Mouse (Mus musculus): Measurements from ENCODE around the gene Kxd1. TPM values are rescaled to one million over a fixed set of nuclear protein-coding genes. Genes with fewer than 3 reads are reported as not detected.
A peak's percentile ranks its signal among the peaks of the same experiment; 100 is the strongest.
"Not testable (repeated sequence)": the region's sequence is repeated elsewhere in the genome, so short reads cannot be mapped to it uniquely, and the experiment has no call there.

The Kxd1 gene
- total RNA-seq, 2 experiments from 2014 or later = 57.8 to 61.0 TPM

DNA sequence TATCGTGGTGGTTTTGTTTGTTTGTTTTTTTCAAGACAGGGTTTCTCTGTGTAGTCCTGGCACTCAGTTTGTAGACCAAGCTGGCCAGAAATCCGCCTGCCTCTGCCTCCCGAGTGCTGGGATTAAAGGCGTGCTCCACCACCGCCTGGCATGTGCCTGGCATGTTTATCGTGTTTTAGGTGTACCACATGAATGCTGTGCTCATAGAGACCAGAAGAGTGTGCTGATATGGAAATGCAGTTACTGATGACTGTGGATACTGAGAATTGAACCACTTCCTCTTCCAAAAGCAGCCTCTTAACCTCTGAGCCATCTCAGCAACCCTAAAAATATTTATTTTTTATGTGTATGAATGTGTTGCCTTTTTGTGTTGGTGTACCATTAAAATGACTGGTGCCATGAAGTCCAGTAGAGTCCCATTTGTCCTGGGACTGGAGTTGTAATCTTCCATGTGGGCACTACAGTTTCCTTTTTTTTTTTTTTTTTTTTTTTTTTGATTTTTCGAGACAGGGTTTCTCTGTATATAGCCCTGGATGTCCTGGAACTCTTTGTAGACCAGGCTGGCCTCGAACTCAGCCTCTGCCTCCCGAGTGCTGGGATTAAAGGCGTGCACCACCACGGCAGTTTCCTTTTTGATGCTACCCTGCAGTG lies 15.4 kb downstream of the Kxd1 start:
- no peak for DNase-seq

DNA sequence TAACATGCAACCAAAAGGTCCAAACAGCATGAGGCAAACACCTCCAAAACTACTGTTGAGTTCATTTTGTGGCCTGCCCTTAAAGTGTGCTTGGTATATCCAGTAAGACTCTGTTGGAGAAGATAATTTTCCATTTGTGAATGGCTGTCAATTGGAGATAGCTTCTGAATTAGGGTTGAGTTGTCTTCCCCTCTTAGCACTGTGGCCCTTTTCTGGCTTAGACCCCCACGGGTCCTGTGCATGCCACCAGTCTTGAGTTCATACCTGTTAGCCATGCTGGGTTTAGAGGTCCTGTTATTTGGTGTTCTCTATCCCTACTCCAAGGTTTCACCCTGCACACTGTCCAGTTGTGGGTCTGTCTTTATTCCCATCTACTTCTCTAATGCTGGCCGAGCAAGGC lies 16.0 kb downstream of the Kxd1 start:
- no peak for DNase-seq

DNA sequence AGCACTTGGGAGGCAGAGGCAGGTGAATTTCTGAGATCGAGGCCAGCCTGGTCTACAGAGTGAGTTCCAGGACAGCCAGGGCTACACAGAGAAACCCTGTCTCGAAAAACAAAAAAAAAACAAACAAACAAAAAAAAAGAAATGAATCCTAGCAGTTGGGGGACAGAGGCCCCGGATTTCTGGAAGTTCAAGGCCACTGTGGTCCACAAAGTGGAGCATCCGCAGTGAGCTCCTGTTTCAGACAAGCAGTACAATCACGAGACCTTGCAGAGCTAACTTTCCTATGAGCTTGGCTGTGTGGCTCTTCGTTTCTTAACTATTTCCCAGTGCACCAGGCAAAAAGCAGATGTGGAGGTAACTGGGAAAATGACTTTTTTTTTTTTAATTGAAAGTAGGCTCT lies 16.6 kb downstream of the Kxd1 start:
- DNase-seq = not testable (repeated sequence)

DNA sequence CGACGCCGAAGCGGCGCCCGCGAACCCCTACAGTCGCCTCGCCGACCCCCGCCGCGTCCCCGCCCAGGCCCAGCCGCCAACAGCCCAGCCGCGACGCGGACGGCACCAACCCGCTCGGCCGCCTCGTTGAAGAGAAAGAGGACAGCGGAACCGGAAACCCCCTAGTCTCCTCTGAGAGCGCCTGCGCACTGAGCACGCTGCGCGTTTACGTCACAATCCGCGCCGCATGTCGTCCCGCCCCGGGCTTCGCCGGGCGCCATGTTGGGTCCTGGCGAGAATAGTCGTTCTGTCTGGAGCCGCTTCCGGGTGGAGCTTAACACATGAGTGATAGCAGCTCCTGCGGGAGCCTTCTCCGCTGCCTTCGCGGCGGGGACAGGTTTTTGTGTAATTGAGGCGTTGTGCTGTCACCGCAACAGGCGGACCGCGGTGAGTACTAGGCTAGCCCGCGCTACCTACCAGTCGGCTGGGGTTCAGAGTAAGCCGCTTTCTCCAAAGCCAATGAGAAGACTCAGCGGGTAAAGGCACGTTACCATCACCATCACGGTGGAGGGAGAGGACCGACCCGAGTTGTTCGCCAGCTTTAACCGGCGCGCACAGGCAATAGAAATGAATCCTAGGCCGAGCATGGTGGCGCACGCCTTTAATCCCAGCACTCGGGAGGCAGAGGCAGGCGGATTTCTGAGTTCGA lies 17.4 kb downstream of the Kxd1 start, which contains the start of gene Uba52:
Gene Uba52 (minus strand): TSS at position 574 of the 688 bp plus-strand sequence.
- DNase-seq = peak; percentile 96

DNA sequence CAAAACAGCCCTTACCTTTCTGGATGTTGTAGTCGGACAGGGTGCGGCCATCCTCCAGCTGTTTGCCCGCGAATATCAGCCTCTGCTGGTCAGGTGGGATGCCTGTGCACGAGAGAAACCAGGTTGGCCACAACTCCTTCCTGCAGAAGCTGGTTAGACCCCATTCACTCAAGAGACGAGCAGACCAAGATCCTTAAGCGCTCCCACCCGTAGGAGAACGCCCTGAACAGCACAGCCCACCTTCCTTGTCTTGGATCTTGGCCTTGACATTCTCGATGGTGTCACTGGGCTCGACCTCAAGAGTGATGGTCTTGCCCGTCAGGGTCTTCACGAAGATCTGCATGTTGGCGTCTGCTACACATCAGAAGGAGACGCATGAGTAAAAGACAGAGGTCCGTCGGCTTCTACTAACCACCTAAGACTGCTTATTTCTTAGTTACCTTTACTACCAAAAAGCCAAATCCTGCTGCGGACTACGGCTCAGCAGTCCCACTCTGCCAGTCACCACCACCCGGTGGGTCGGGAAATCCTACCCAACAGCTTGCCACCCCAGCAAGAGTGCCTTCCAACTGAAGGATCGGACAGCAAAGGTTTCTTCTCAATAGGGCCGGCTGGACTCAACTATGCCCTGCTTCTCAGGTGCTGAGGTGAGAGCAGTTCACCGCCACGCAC lies 18.3 kb downstream of the Kxd1 start:
- DNase-seq = no peak

DNA sequence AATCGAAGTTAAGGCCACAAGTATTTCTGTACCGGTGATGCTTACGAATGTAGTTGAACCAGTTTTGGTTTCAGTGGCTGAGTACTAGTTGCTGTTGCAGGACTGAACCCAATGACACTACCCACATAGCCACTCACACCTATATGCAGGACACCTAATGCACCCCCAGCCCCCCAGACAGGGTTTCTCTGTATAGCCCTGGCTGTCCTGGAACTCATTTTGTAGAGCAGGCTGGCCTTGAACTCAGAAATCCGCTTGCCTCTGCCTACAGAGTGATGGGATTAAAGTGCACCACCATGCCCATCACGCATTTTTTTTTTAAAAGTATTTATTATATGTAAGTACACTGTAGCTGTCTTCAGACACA lies 20.7 kb downstream of the Kxd1 start:
- DNase-seq = no peak

DNA sequence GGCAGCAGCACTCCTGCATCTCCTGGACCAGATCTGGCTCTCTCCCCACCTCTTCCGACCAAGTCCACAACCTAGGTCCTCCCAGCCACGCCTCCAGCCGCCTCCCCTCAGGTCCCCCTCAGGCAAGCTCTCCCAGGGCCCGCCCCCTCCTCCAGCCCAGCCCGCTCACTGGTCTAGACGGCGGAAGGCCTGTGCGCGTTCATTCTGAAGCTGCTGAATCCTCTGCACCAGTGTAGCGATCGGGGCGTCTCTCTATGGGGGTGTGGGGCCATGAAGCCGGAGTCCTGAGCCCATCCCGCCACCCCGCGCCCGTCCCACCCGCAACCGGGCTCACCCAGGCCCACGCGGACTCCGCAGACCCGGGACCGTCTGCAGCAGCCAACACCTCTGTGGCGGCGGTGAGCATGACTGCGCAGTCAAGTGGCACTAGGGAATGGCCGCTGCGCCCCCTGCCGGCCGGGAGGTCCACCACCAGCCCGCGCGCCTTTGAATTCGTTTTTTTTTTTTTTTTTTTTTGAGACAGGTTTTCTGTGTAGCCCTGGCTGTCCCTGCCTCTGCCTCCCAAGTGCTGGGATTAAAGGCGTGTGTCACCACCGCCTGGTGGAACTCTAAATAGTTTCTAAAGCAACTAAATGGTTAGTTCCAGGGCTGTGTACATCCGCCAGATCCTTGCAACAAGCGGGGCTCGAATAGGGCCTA lies 21.3 kb downstream of the Kxd1 start, which contains the start of gene Rex1bd:
Gene Rex1bd (minus strand): TSS at position 425 of the 699 bp plus-strand sequence.
- DNase-seq = peak; percentile 96

DNA sequence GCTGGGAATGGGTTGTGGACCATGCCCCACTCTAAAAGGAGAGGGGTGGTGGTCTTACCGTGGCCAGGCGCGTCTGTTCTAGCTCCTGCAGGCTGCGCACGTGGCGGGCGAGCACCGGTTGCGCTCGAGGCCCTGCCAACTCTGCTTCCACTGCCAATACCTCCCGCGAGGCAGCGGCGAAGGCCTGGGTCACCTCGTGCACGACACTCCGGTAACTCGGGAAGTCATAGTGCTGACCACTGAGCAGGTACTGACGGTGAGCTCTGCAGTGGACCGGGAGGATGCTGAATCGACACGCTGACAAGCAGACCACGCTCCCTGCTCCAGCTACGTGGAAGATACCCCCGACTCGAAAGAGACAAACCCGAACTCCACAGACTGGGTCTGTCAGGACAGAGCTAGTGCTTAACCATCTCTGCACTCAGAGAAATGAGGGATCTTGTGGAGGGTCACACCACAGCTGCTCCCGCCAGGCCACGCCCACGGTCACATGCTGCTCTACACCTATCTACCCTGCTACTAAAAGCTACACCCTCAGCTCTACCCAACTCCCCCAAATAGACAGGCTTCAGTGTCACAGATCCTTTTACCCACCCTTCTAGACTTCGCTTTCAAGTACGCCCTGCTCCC lies 21.9 kb downstream of the Kxd1 start:
- DNase-seq = no peak

DNA sequence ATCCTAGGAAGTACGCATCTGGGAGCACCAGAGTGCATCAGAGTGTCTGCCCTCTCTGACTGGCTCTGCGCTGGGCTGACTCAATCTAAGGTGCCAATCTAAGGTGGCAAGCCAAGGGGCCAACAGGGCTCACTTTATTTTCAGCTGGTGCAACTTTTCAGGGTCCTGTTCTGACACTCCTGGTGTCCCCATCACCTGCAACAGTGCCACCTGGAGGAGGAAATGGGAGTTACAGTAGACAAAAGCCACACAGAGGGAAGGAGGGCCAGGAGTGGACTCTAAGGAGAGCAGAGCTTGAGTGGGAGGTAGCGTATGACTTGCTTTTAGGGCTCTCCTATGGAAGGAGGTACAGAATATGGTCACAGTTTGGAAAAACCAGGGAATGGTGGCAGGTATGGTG lies 22.9 kb downstream of the Kxd1 start:
- DNase-seq = peak; percentile 84

DNA sequence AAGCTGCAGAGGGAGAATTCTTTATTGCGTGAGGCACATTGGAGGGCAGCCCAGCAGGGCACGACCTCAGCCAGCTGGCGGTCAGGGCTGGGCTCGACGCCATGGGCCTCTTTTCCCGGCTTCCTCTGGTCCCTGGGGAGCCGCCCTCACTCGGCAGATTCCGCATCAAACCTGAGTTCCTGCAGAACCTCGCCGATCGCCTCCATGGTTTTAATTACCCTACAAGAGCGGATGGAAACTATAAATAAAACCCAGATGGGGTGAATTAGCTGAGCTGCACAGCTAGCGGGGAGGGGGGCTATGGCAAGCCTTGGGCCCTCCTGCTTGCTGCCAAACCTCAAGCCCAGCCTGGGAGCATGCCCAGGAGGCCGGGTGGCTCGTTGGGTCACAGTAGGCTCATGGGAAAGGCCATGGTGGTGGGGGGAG lies 23.5 kb downstream of the Kxd1 start:
- peak; percentile 82 for DNase-seq

DNA sequence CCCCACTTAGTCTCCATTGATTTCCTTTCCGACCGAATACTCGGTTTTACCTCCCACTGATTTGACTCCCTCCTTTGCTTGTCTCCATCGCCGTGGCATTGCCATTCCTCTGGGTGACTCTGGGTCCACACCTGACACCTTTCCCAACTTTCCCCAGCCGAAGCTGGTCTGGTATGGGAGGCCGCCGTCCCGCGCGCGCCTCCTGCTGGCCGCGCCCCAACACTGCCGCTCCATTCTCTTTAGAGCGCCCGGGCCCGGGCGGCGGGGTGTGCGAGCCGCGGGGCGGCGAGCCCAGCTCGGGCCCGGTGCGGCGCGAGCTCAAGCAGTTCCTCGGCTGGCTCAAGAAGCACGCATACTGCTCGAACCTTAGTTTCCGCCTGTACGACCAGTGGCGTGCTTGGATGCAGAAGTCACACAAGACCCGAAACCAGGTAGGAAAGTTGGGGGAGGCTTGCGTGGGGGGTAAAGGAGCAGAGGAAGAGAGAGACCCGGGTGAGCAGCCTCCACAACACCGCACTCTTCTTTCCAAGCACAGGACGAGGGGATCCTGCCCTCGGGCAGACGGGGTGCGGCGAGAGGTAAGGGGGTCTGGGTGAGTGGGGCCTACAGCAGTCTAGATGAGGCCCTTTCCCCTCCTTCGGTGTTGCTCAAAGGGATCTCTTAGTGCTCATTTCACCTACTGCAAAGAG lies 24.6 kb downstream of the Kxd1 start:
- peak; percentile 83 for DNase-seq

DNA sequence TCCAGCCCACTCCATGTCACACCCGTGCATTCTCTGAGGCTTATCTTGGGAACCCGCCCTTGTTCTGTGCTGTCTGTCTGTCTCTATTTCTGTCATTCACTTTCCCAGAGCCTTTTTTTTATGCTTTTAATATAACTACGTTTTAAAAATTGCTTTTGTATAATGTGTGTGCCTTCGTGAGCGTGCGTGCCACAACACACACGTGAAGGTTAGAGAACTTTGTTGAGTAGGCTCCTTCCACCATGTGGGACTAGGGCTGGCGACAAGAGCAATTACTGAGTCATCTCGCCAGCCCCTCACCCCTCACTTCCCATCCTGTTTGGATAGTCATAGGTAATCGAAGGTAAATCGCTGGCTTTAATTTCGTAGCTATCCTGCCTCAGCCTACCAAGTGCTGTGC lies 25.2 kb downstream of the Kxd1 start:
- no peak for DNase-seq

DNA sequence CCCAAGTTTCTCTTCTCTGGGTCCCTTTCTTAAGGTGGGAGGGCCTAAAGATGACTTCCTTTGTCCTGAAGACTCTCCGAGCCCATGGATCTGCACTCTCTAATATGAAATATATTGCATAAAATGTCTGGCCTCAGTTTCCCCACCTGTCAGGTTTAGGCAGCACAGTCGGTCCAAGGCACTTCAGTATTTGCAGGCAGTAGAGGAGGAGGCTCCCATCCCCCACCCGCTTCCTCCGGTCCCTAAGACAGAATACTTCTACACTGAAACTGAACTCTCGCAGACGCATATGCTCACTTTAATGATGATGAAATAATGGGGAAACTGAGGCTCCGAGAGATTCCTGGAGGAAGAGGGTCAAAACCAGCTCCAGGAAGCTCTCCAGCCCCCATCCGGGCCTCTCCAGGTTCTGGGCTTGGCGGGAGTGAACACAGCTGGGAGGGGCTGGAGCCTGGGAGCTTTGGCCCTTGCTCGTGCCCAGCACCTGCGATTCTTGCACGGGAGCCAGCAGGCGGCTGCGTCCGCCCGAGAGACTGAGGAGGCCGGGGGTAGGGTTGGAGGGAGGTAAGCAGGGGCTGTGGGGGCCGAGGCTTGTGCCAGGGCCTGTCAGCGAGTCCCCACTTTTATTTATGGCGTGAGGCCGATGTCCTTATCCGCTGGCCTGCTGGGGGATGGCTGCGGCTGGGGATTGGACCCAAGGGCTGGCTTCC lies 25.8 kb downstream of the Kxd1 start:
- peak; percentile 72 for DNase-seq

DNA sequence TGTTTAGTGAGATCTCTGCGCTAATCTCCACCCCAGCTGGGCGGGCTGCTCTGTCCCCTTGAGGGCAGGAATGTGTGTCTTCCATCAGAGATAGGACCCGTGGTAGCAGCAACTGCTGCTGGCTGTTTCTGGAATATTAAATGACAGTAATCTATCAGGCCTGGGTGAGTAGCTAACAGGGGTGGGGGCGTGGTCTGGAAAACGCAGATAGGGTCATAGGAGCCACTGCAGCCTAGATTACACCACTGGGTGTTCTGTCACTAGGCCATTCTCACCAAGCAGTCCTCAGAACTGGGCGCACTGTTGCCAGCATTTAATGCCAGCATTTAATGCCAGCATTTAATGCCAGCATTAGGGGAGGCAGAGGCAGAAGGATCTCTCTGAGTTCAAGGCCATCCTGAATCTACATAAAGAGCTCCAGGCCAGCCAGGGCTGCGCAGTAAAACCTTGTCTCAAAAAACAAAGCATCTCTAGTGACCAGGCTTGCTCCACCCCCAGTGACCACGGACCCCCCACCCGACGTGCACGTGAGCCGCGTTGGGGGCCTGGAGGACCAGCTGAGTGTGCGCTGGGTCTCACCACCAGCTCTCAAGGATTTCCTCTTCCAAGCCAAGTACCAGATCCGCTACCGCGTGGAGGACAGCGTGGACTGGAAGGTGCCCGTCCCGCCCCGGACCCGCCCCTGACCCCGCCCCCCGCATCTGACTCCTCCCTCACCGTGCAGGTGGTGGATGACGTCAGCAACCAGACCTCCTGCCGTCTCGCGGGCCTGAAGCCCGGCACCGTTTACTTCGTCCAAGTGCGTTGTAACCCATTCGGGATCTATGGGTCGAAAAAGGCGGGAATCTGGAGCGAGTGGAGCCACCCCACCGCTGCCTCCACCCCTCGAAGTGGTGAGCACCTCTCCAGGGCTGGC lies 27.1 kb downstream of the Kxd1 start:
- peak; percentile 10 for DNase-seq

DNA sequence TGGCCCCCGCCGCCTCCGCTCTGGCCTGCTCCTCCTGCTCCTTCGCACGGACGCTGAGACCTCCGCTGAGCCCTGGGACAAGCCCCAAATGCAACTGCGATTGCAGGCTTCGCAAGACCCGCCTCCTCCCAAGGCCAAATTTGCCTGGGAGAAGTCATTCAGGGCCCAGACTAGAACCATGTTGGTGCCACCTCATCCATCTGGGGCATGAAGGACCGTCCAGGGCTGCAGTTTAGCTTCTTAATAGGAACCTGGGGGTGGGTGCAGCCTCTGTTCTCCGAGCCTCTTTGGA lies 32.0 kb downstream of the Kxd1 start:
- DNase-seq = no peak

DNA sequence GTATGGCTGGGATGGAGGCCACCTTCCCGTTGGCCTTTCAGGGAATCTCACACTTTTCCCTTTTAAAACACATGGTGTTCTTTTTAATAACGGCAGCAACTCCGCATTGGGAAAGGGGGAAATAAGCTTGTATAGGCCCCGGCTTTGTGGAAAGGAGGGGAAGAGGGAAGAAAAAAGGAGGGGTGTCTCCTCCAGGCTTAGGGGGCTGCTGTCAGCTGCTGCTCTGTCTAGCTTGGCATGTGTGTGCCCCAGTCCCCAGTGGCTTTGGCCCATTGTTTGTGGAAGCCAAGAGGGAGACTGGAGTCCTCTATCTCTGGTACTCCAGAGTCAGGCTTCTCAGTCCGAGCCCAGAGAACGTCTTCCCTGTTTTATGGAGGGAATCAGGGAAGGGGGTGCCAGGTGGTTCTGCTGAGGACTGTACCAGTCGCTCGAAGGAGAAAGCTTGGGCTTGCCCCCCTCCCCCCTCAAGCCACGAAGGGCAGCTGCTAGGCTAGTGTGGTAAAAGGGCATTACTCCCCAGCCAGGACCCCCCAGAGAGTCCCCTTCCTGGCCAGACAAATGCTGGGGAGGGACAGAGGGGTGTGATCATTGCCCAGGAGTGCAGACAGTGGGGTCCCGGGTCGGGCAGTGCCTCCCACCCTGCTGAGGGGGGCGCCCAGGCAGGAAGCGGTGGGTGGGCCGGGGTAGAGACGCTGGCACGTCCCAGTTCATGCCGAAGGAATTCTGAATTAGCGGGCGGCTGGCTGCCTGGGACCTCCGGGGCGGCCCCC lies 32.6 kb downstream of the Kxd1 start:
- no peak for DNase-seq

DNA sequence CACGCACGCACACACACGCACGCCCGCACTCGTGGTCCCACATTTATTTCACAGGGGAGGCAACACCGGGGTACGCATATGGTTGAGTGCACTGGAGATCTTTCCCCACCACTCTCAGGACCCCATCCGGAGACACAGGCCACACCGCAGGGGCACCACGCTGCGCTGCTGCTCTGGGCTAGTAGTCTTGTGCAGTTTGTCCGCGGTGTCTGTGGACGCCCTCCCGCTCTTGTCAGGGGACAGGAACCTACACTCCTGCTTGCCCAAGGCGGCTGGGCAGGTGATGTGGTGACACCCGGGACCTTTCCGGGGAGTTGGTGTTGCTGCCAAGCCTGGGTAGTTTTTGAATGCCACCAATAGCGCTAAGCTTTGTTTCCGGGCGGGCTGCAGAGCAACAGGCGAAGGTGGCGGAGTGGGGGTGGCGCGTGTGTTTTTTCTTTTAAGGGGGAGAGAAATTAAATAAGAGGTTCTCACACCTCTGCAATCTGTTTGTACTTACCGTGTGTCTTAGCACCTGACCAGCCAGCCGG lies 33.3 kb downstream of the Kxd1 start:
- no peak for DNase-seq

DNA sequence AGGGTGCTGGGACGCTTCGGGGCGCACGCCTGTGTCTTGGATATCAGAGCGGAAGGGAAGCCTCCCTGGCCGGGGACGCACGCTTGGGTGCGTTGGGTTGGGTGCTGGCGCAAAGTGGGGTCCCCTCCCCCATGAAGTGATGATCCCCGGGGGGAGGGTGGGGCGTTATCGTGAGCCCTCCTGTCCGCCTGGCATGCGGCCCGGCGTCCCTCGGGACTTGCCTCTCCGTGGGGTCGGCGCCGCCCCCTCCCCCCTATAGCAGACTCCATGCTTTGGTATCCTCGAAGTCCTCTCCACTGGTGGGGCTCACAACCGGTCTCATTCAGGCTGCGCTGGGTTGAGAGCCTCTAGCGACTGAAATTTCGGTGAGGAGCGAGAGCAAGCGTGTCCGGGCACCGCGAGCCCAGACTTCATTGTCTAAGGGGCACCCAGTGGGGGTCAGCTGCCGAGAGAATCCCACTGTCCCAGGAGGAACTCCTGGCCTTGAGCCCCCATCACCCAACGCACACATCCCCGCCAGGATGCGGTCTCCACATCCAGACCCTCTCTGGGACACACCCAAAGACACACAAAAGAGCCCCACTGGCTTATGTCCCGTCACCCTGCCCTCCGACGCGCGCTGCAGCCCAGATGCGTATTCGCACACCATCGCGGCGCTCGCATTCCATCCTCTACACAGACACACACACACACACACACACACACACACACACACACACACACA lies 33.9 kb downstream of the Kxd1 start:
- DNase-seq = no peak

Data from gastrocnemius, postnatal 10 days (tissue).